Mouse (Mus musculus) splenic B cell, adult 2 months (primary cell): ENCODE measurements around the gene AW011738.

Source experiments
- DNase-seq: peaks from one replicate; pipeline ENCODE4 v3.0.0-alpha.2; 2011; ENCODE audit warnings: low read depth, low spot score
- H3K27me3 ChIP-seq: 2 replicates; pipeline ENCODE4 v1.6.1; 2012; ENCODE audit warnings: mild to moderate bottlenecking, low read length, moderate library complexity, mixed read lengths; ENCODE audit not compliant: control insufficient read depth, poor library complexity, insufficient read depth, severe bottlenecking
- H3K36me3 ChIP-seq: 2 replicates; pipeline ENCODE4 v1.6.1; 2012; ENCODE audit warnings: mild to moderate bottlenecking, low read length, moderate library complexity, mixed read lengths; ENCODE audit not compliant: control insufficient read depth, poor library complexity, insufficient read depth, severe bottlenecking

AW011738 gene

DNA sequence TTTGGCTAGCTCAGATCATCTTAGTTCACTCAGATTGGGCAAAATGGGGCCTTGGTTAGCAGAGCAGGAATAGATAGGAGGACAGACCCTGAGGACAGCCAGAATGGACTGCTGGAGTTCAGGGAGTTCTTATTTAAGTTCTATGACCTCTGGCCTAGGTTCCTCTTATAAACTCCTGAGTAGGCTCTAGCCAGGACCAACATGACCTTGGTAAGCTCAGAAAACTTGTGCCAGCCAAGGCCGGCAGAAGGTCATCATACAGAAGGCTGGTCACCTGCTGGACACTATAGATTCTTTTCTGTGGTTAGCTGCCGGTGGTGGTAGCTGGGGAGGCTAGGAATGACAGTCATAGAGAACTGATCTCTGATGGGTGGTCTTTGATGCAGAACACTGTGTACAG, 13.1 kb downstream of the AW011738 start:
- H3K27me3 ChIP-seq, result no peaks in the 10 kb centered on the region
- DNase-seq, result no peak
- H3K36me3 ChIP-seq, result no peaks in the 10 kb centered on the region

GRCm38 (mm10) chr4:156217022-156217669, 14.0 kb downstream of the AW011738 start:
- Histone ChIP-seq H3K36me3 (no peaks in the 10 kb centered on the region), H3K27me3 (no peaks in the 10 kb centered on the region)
- no peak for DNase-seq

DNA sequence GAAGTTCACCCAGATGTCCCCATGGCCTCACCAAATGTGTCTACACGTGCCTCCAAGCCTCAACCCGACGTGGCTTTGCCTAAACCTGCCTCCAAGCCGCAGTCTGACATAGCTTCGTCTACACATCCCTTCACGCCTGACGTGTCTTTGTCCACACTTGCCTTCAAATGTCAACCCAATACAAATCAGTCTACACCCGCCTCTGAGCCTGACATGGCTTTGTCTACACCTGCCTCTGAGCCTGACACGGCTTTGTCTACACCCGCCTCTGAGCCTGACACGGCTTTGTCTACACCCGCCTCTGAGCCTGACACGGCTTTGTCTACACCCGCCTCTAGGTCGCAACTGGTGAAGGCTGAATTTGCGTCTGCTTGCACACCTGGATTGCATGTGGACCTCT, 14.7 kb downstream of the AW011738 start:
- DNase-seq, result no peak
- H3K36me3 ChIP-seq, result no peaks in the 10 kb centered on the region

GRCm38 (mm10) chr4:156219936-156220335, 16.8 kb downstream of the AW011738 start:
- DNase-seq, result no peak
- Histone ChIP-seq H3K36me3 (no peaks in the 10 kb centered on the region), H3K27me3 (no peaks in the 10 kb centered on the region)

More for the DNA sequence above, 14.7 kb downstream of the AW011738 start:
- H3K27me3 ChIP-seq, result no peaks in the 10 kb centered on the region

GRCm38 (mm10) chr4:156224276-156224675, 21.2 kb downstream of the AW011738 start:
- no peak for DNase-seq
- H3K36me3 ChIP-seq, result no peaks in the 10 kb centered on the region
- no peaks in the 10 kb centered on the region for H3K27me3 ChIP-seq

DNA sequence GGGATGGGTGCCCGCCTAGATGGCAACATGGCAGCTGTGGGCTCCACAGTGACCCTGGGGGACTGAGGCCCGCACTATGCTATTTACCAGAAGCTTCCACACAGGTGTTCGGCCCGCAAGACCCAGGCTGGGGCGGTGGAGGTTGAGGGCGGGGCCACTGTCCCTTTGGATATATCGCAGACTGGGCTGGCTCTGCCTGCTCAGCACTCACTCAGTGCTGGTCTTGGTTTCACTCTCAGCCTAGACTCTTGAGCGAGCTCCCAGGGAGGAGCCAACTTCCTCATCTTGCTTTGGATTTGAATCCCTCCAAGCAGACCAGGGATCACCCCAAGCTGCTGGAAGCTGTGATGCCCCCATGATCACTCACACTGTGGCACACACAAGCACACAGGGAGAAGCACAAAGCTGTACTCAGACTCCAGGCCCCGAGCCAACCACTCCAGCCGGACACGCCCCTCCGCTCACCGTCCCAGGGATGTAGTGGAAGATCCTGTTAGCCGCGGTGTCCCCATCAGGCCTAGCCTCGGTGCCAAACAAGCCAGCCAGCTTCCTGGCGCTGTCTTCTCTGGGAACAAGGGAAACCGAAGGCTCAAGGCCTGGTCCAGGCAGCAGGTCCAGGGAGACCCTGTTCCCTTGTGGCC, 24.8 kb downstream of the AW011738 start:
- Histone ChIP-seq H3K36me3 (peaks cover 6% of the 10 kb centered on the region), H3K27me3 (no peaks in the 10 kb centered on the region)
- DNase-seq, result no peak

- peaks cover 6% of the 10 kb centered on the region for H3K36me3 ChIP-seq
- DNase-seq, result no peak
- no peaks in the 10 kb centered on the region for H3K27me3 ChIP-seq
Observed at GRCm38 (mm10) chr4:156228393-156229024, 25.4 kb downstream of the AW011738 start.

DNA sequence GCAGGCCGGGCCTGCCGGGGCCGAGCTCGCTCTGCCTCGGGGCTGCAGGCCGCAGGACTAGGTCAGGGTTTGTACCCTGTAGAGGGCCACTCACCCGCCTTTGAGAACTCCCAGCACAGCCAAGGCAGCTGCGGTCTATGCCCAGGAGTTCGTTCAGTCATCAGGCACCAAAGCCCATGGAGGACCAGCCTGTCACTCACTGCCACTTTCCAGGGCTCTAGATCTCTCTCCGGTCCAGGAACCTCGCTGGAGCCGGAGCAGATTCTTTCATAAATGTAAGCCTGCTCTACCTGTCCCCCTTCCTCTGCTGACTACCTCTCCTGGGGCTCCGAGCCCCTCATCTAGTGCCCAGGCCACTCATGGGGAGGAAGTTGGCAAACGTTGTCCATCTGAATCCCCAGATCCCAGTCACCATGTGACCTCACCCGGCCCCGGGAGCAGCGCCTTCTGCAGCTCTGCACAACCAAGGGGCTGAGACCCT, 31.0 kb downstream of the AW011738 start:
- no peak for DNase-seq
- peaks cover 6% of the 10 kb centered on the region for H3K36me3 ChIP-seq
- H3K27me3 ChIP-seq, result no peaks in the 10 kb centered on the region

DNA sequence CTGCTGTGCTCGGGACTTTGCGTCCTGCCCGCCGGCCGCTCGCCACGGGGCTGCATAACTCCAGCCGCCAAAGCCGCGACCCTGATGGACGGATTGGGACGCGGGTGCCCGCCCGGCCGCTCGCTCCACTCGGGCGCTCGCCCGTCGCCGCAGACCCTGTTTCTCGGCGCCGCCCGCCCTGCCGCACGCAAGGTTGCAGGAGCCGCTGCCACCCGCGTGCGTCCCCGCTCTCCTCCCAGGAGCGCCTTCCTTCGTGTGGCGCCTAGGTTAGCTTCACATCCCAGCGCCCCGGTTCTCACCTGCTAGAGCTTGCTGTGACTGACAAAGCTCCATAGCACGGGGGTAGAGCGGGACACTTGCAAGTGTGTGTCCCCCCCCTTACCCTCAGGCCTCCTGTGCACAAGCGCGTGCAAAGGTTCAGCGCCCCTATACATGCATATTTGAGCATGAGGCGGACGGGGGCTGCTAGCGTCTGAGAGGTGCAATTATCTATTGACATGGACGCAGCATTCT, 31.7 kb downstream of the AW011738 start, which contains the start of gene Plekhn1:
Gene Plekhn1 (minus strand): TSS at position 157 of the 513 bp plus-strand sequence.
- DNase-seq, result peak; percentile 66
- H3K36me3 ChIP-seq, result peaks cover 12% of the 10 kb centered on the region
- no peaks in the 10 kb centered on the region for H3K27me3 ChIP-seq

DNA sequence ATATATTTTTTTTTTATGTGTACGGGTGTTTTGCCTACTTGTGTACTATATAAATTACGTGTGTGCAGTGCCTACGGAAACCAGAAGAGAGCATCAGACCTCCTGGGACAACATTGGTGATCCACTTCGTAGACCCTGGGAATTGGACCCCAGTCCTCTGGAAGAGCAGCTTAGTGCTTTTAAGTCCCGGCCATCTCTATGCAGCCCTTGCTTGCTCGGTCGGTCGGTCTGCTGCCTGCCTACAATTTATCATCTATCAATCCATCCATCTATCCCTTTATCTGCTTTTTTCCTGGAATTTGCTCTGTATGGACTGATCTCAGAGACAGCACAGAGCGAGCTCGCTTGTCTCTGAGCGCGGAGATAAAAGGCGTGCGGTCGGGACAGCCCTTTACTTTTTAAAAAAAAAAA, 32.3 kb downstream of the AW011738 start:
- H3K27me3 ChIP-seq, result no peaks in the 10 kb centered on the region
- H3K36me3 ChIP-seq, result peaks cover 14% of the 10 kb centered on the region
- peak; percentile 31 for DNase-seq

DNA sequence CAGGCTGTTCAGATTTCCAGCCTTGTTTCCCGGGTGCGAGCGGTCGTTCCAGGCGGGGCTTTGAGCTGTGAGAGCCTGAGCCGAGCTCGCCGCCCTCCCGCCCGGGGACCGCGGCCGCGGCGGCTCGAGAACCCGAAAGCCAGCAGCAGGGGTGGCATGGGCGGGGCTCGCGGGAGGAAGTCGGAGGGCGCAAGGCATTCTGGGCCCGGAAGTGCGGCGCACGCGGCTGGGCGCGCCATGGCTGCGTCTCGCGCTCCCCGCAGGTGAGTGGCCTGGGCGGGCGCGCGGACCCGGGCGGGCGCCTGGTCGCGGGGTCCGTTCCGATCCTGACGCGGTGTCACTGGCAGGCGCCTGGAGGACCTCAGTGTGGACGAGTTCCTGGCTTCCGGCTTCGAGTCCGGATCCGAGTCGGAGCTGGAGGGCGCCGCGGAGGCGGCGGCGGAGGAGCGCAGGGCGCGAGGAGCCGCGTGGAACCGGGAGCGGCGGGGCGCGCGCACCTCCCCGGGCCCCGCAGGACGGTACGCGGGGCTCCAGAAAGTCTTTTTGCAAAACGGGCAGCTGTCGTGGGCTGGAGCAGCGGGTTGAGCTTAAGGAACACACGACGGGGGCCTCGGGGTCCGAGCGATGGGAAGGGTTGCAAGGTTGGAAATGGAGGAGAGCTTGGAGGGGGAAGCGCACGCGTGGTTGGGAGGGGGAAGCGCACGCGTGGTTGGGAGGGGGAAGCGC, 32.9 kb downstream of the AW011738 start, which contains the start of gene Noc2l:
Gene Noc2l (plus strand): TSS at position 203 of the 726 bp plus-strand sequence.
- Histone ChIP-seq H3K36me3 (peaks cover 18% of the 10 kb centered on the region), H3K27me3 (no peaks in the 10 kb centered on the region)
- peak; percentile 94 for DNase-seq

GRCm38 (mm10) chr4:156236651-156237447, 33.7 kb downstream of the AW011738 start:
- peaks cover 14% of the 10 kb centered on the region for H3K36me3 ChIP-seq
- no peaks in the 10 kb centered on the region for H3K27me3 ChIP-seq
- peak; percentile 72 for DNase-seq

GRCm38 (mm10) chr4:156249567-156249966, 46.5 kb downstream of the AW011738 start:
- Histone ChIP-seq H3K36me3 (peaks cover 7% of the 10 kb centered on the region), H3K27me3 (no peaks in the 10 kb centered on the region)
- DNase-seq, result no peak

- no peak for DNase-seq
- peaks cover 7% of the 10 kb centered on the region for H3K36me3 ChIP-seq
- H3K27me3 ChIP-seq, result no peaks in the 10 kb centered on the region
Observed at GRCm38 (mm10) chr4:156251081-156251480, 48.0 kb downstream of the AW011738 start.
